Mouse (Mus musculus) spleen, adult 2 months (tissue): ENCODE measurements around the gene Gm37240.

Experiments
- CTCF ChIP-seq: fragments of 200-500 bp; IDR thresholded peaks from 2 replicates; pipeline ENCODE4 v1.5.1; 2011; ENCODE audit warnings: mild to moderate bottlenecking, inconsistent platforms; ENCODE audit not compliant: insufficient read depth, insufficient read length, insufficient replicate concordance; ENCODE audit errors: extremely low read depth
- POLR2A ChIP-seq: fragments of 200-500 bp; IDR thresholded peaks from 2 replicates; pipeline ENCODE4 v1.6.1; 2011; ENCODE audit warnings: low read depth, low read length, inconsistent platforms

DNA sequence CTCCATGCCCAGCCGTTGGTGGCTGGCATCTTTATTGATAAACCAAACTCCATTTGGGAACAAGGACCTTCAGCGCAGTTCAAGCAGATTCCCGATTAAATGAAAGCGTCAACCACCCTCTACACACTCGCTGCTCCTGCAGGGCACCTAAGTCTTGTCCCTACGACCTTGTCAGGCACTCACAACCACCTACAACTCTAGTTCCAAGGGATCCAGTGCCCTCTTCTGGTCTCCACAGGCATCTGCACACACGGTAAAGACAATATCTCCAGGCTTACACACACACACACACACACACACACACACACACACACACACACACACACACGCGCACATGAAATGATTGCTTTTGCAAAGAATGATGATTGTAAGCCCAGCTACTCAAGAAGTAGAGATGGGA lies 1255.7 kb downstream of the Gm37240 start:
- TF ChIP-seq CTCF, result no peak
- no peak for TF ChIP-seq POLR2A
